Mouse (Mus musculus): ENCODE measurements around the gene Naa35.
A peak's percentile ranks its signal among the peaks of the same experiment; 100 is the strongest.

Gene Naa35

GRCm38 (mm10) chr13:59671521-59671920 is 86.5 kb downstream of the Naa35 start:
- 0 out of 2 replicates have a peak, but pooled peaks cover 3% of the 10 kb centered on the region for H3K27me3 ChIP-seq (ENCODE audit: insufficient read depth, low read length)
- peaks cover 82% of the 10 kb centered on the region for H3K4me1 ChIP-seq (replicated peaks; ENCODE audit: low read depth, low read length)
- peaks cover 19% of the 10 kb centered on the region for H3K36me3 ChIP-seq (ENCODE audit: insufficient read depth, low read length)
- H3K9me3 ChIP-seq (ENCODE audit: low read length): no peaks in the 10 kb centered on the region
- TF ChIP-seq NANOG (IDR thresholded peaks at IDR 0.05; ENCODE audit: borderline replicate concordance, low read length): no peak
- H3K4me3 ChIP-seq (replicated peaks; ENCODE audit: low read length): no peak overlapping the region

DNA sequence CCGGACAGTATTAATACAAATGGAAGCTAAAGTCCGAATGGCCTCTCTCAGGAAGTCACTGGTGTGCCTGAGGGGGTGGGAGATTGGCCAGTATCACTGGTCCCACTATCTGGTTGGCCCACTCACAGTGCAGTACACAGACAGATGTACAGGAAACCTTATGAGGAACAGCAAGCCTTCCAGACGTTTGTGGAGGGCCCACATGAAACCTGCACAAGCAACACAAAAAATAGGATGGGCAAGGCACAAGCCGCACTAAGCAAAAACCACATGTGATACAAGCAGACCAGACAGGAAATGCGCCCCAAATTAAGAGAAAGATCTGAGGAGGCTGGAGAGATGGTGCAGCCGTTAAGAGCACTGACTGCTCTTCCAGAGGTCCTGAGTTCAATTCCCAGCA is 87.2 kb downstream of the Naa35 start:
- H3K4me3 ChIP-seq (replicated peaks; ENCODE audit: low read length): no peak overlapping the region
- H3K9me3 ChIP-seq (ENCODE audit: low read length): no peaks in the 10 kb centered on the region
- TF ChIP-seq CTCF (conservative IDR thresholded peaks at IDR 0.05; ENCODE audit: low read length) (no peak), POU5F1 (IDR thresholded peaks at IDR 0.05; ENCODE audit: borderline replicate concordance, low read length) (no peak), NANOG (IDR thresholded peaks at IDR 0.05; ENCODE audit: borderline replicate concordance, low read length) (no peak)
- H3K36me3 ChIP-seq (ENCODE audit: insufficient read depth, low read length): peaks cover 12% of the 10 kb centered on the region
- 0 out of 2 replicates have a peak, but pooled peaks cover 3% of the 10 kb centered on the region for H3K27me3 ChIP-seq (ENCODE audit: insufficient read depth, low read length)
- peaks cover 80% of the 10 kb centered on the region for H3K4me1 ChIP-seq (replicated peaks; ENCODE audit: low read depth, low read length)

DNA sequence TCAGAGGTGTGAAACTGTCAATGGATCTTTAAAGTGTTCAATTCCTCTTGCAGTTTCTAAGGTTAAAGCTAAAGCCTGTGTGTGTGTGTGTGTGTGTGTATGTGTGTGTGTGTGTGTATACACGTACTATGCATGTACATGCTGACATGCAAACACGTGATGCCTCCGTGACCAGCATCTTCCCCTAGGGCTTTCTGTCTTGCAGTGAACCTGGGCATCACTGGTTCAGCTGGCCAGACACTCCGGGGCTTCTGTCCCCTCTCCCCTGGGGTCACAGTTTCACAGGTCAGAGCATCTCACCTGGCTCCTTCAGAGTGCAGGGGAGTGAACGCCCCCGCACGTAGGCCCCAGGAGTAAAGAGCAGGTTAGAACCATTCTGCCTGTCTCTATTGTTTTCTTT is 88.5 kb downstream of the Naa35 start:
- Histone ChIP-seq H3K4me3 (replicated peaks; ENCODE audit: low read length) (peak overlapping the region; percentile 88; the same call in 1 of the 2 replicates), H3K9me3 (ENCODE audit: low read length) (no peaks in the 10 kb centered on the region), H3K4me1 (replicated peaks; ENCODE audit: low read depth, low read length) (peaks cover 73% of the 10 kb centered on the region), H3K27me3 (ENCODE audit: insufficient read depth, low read length) (0 out of 2 replicates have a peak, but pooled peaks cover 3% of the 10 kb centered on the region), H3K36me3 (ENCODE audit: insufficient read depth, low read length) (peaks cover 7% of the 10 kb centered on the region)
- TF ChIP-seq POU5F1 (IDR thresholded peaks at IDR 0.05; ENCODE audit: borderline replicate concordance, low read length): no peak
- no peak for TF ChIP-seq CTCF (conservative IDR thresholded peaks at IDR 0.05; ENCODE audit: low read length)
- TF ChIP-seq NANOG (IDR thresholded peaks at IDR 0.05; ENCODE audit: borderline replicate concordance, low read length): no peak

- no peak for TF ChIP-seq POU5F1 (IDR thresholded peaks at IDR 0.05; ENCODE audit: borderline replicate concordance, low read length)
- TF ChIP-seq CTCF (conservative IDR thresholded peaks at IDR 0.05; ENCODE audit: low read length): no peak
- TF ChIP-seq NANOG (IDR thresholded peaks at IDR 0.05; ENCODE audit: borderline replicate concordance, low read length): no peak
- H3K4me3 ChIP-seq (replicated peaks; ENCODE audit: low read length): peak overlapping the region; percentile 88
- 0 out of 2 replicates have a peak, but pooled peaks cover 3% of the 10 kb centered on the region for H3K27me3 ChIP-seq (ENCODE audit: insufficient read depth, low read length)
- H3K4me1 ChIP-seq (replicated peaks; ENCODE audit: low read depth, low read length): peaks cover 73% of the 10 kb centered on the region
- H3K9me3 ChIP-seq (ENCODE audit: low read length): no peaks in the 10 kb centered on the region
- peaks cover 7% of the 10 kb centered on the region for H3K36me3 ChIP-seq (ENCODE audit: insufficient read depth, low read length)
Measured at GRCm38 (mm10) chr13:59674215-59674614, 89.2 kb downstream of the Naa35 start.

GRCm38 (mm10) chr13:59674761-59675150 is 89.7 kb downstream of the Naa35 start:
- Histone ChIP-seq H3K27me3 (ENCODE audit: insufficient read depth, low read length) (0 out of 2 replicates have a peak, but pooled peaks cover 3% of the 10 kb centered on the region), H3K36me3 (ENCODE audit: insufficient read depth, low read length) (peaks cover 7% of the 10 kb centered on the region), H3K4me1 (replicated peaks; ENCODE audit: low read depth, low read length) (peaks cover 73% of the 10 kb centered on the region), H3K9me3 (ENCODE audit: low read length) (no peaks in the 10 kb centered on the region), H3K4me3 (replicated peaks; ENCODE audit: low read length) (peak overlapping the region; percentile 88)
- no peak for TF ChIP-seq CTCF (conservative IDR thresholded peaks at IDR 0.05; ENCODE audit: low read length)
- no peak for TF ChIP-seq NANOG (IDR thresholded peaks at IDR 0.05; ENCODE audit: borderline replicate concordance, low read length)
- TF ChIP-seq POU5F1 (IDR thresholded peaks at IDR 0.05; ENCODE audit: borderline replicate concordance, low read length): no peak

- TF ChIP-seq POU5F1 (IDR thresholded peaks at IDR 0.05; ENCODE audit: borderline replicate concordance, low read length) (no peak), NANOG (IDR thresholded peaks at IDR 0.05; ENCODE audit: borderline replicate concordance, low read length) (no peak), CTCF (conservative IDR thresholded peaks at IDR 0.05; ENCODE audit: low read length) (no peak)
- H3K36me3 ChIP-seq (ENCODE audit: insufficient read depth, low read length): peaks cover 7% of the 10 kb centered on the region
- peaks cover 73% of the 10 kb centered on the region for H3K4me1 ChIP-seq (replicated peaks; ENCODE audit: low read depth, low read length)
- H3K4me3 ChIP-seq (replicated peaks; ENCODE audit: low read length): peak within 1 kb of the TSS; percentile 88
- H3K27me3 ChIP-seq (ENCODE audit: insufficient read depth, low read length): 0 out of 2 replicates have a peak, but pooled peaks cover 3% of the 10 kb centered on the region
- H3K9me3 ChIP-seq (ENCODE audit: low read length): no peaks in the 10 kb centered on the region
Measured at GRCm38 (mm10) chr13:59675151-59676011, 90.3 kb downstream of the Naa35 start, which contains the start of gene Golm1. TSS of gene Golm1 (minus strand) at chr13:59675811.

GRCm38 (mm10) chr13:59676316-59677229 is 91.5 kb downstream of the Naa35 start:
- H3K9me3 ChIP-seq (ENCODE audit: low read length): no peaks in the 10 kb centered on the region
- H3K27me3 ChIP-seq (ENCODE audit: insufficient read depth, low read length): 0 out of 2 replicates have a peak, but pooled peaks cover 3% of the 10 kb centered on the region
- H3K4me3 ChIP-seq (replicated peaks; ENCODE audit: low read length): no peak overlapping the region
- peaks cover 7% of the 10 kb centered on the region for H3K36me3 ChIP-seq (ENCODE audit: insufficient read depth, low read length)
- H3K4me1 ChIP-seq (replicated peaks; ENCODE audit: low read depth, low read length): peaks cover 71% of the 10 kb centered on the region
- no peak for TF ChIP-seq NANOG (IDR thresholded peaks at IDR 0.05; ENCODE audit: borderline replicate concordance, low read length)
- TF ChIP-seq CTCF (conservative IDR thresholded peaks at IDR 0.05; ENCODE audit: low read length): no peak
- TF ChIP-seq POU5F1 (IDR thresholded peaks at IDR 0.05; ENCODE audit: borderline replicate concordance, low read length): no peak

DNA sequence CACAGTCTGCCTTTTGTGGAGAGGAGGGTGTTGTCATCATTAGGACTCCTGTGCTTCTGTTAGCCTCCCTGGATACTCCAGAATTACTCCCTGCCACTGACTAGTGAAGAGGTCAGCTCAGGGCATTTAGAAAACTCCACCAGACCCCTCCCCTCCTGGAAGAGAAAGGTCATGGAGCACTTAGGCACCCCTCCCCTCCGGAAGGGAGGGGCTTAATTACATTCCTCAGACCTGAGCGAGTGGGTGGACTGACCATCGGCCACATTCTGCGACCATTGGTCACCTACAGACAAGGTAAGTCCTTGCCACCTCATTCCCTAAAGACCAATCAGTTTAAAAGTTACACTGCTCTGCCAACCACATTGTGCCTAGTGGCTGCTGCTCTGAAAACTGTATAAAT is 94.2 kb downstream of the Naa35 start:
- Histone ChIP-seq H3K9me3 (ENCODE audit: low read length) (no peaks in the 10 kb centered on the region), H3K27me3 (ENCODE audit: insufficient read depth, low read length) (0 out of 2 replicates have a peak, but pooled peaks cover 3% of the 10 kb centered on the region), H3K4me3 (replicated peaks; ENCODE audit: low read length) (peak overlapping the region; percentile 50), H3K36me3 (ENCODE audit: insufficient read depth, low read length) (no peaks in the 10 kb centered on the region), H3K4me1 (replicated peaks; ENCODE audit: low read depth, low read length) (peaks cover 60% of the 10 kb centered on the region)
- TF ChIP-seq CTCF (conservative IDR thresholded peaks at IDR 0.05; ENCODE audit: low read length) (no peak), NANOG (IDR thresholded peaks at IDR 0.05; ENCODE audit: borderline replicate concordance, low read length) (no peak), POU5F1 (IDR thresholded peaks at IDR 0.05; ENCODE audit: borderline replicate concordance, low read length) (no peak)
